Mouse (Mus musculus): ENCODE measurements at regions not wholly inside any gene's neighbourhood (a gene's known extent, or its start where the extent isn't known, plus 50 kb on each side); places are given as distances from the start of the nearest gene placed in this dataset.

DNA sequence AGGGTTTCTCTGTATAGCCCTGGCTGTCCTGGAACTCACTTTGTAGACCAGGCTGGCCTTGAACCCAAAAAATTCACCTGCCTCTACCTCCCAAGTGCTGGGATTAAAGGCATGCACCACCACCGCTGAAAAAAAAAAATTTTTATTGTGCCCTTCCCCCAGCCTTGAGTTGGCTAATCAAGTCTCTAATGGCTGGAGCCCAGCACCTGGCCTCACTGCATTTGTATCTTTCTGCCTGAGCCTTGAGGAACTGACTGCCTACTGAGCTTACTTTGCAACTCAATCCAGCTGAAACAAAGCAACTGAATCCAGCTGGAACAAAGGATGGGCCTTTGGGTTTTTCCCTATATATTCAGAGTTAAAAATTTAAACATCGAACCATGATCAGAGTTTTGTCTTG is 153.3 kb upstream of the Ccnh start:
- ATAC-seq (ENCODE audit: insufficient number of reproducible peaks, low FRiP score, low TSS enrichment), result no peak

DNA sequence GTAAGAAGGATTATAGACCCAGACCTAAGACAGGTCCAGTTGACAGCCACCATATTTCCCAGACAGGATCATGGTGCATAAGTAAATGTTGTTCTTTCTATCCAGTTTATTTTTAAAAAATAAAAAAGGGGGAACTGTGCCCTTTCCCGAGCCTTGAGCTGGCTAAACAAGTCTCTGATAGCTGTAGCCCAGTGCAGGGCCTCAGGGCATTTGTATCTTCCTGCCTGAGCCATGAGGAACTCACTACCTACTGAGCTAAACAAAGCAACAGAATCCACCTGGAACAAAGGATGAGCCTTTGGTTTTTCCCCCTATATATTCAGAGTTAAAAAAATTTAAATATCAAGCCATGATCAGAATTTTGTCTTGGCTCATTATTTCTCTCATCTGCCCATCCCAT is 152.4 kb upstream of the Ccnh start:
- ATAC-seq (ENCODE audit: insufficient number of reproducible peaks, low FRiP score, low TSS enrichment), result no peak

DNA sequence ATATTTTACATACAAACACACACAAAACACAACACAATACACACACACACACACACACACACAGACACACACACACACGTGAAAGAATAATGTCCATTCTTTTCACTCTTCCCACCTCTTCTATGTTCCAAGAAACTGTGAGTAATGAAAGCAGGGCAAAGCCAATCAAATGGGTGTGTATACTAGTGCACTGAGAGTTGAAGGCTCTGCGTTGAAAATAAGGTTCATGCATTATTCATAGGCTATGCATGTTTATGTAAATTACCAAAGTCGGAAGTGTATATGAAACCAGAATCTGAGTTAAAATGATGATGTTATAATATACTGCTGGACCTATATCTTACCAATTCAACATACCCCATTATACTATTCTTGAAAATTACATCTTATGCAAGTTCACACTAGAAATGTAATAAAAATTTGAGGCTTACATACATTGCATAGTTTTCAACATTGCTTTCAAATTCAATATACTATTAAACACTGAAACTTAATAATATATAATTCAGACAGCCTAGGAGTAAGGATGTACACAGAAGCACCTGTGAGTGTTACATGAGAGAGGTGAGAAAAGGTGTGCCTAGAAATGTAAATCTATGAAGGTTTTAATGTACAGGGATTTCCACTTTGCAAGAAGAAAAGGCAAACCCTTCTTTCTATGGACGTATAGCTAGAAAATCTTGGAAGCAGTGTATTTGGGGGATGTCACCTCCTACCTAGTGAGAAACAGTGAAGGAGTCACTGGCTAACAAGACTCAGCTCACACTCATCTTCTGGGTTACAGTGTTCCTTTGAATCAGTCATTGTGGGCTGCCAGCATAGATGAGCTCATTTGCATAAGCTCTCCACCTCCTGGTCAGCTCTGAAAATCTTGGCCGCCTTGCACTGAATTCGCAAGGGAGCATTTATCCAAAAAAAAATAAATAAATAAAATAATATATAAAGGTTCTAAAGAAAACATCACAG is 122.3 kb upstream of the Ccnh start:
- no peak for ATAC-seq (ENCODE audit: insufficient number of reproducible peaks, low FRiP score, low TSS enrichment)

DNA sequence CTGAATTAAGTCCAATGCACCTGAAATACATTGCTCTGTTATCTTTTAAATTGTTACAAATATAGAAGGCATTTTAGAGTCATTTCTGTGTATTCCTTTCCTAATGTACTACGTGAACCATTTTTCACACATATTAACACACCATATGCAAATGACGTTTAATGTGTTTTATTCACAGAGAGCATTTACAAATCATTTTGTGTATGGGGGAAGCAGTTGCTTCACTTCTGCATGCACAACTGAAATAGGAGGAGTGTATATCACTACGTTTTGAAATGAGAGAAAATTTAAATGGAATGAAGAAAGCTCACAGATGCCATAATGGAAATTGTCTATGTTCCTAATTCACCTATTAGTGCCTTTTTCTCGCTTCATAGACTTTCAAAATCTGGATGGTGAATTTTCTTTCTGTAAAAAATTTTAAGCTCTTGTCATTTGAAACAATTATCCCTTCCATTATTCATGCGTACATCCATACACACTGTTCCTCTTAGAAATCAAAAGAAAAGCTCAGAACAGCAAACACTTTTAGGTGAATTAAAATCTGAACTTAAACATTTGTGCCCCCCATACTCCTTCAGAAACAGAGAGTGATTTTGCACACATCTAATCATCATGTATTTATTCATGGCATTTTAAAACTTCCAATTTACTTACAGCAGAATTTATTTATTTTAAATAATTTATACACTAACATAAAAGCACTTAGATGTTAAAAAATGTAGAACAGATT is 121.5 kb upstream of the Ccnh start:
- no peak for ATAC-seq (ENCODE audit: insufficient number of reproducible peaks, low FRiP score, low TSS enrichment)

DNA sequence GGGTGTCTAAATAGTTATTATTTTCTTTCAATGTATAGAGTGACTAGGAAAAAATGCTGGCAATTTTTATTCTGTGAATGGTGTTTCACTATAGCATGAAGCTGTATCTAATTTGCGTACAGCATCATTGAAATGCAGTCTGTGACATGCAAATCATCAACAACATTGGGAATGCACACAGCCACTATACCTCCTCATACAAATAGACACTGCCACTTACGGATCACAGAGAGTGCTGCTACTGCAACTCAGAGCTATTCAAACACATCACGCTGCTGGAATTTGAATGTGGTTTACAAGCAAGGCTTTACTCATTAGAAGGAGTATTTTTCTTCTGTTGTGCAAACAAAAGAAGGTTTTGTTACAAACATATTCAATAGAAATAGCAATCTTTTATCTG is 120.8 kb upstream of the Ccnh start:
- ATAC-seq (ENCODE audit: insufficient number of reproducible peaks, low FRiP score, low TSS enrichment), result no peak

DNA sequence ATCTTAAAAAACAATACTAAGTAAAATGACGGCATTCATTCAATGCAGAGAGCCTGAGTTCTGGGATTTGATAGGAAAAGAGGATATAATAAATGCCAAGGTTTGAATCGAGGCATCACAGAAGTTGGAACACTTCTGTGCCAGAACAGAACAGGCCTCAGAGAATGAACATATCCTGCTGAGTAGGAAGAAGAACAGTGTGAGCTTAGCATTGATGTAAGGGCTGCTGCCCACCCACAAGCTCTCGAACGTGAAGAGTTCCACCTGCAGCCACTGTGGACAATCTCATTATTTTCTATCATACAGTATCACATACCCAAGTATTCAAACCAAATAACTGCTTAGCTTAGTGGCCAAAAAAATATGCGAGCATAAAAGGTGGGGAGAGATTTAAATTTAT is 105.9 kb upstream of the Ccnh start:
- ATAC-seq (ENCODE audit: insufficient number of reproducible peaks, low FRiP score, low TSS enrichment), result no peak

DNA sequence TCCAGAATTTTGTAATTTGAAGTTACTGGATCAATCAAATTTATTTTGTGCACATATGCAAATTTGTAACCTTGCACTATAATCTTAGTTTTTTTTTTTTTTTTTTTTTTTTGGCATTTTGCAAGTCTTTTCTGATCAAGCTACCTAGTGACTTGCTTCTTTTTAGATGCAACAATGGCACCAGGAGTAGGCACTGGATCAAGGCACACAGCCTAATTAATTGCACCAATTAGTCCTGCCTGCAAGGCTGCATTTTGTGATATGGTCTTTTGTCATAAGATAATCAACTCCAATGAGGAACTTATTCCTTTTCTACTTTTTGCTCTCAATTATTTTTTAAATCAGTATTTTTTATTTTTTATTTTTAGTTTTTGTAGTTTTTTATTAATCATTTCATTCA is 105.5 kb upstream of the Ccnh start:
- no peak for ATAC-seq (ENCODE audit: insufficient number of reproducible peaks, low FRiP score, low TSS enrichment)

DNA sequence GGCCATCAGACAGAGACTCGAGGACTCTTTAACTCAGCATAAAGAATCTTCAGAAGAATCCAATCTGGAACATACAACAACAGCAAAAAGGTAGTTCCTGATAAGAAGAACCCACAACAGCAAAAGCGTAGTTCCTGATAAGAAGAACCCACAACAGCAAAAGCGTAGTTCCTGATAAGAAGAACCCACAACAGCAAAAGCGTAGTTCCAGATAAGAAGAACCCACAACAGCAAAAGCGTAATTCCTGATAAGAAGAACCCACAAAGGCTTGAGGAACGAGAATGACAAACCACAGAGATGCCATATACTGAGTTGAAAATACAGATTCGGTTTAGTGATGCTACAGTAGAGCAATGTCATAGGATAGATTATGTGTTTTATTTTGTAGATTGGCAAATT is 93.0 kb upstream of the Ccnh start:
- ATAC-seq (ENCODE audit: insufficient number of reproducible peaks, low FRiP score, low TSS enrichment), result no peak

DNA sequence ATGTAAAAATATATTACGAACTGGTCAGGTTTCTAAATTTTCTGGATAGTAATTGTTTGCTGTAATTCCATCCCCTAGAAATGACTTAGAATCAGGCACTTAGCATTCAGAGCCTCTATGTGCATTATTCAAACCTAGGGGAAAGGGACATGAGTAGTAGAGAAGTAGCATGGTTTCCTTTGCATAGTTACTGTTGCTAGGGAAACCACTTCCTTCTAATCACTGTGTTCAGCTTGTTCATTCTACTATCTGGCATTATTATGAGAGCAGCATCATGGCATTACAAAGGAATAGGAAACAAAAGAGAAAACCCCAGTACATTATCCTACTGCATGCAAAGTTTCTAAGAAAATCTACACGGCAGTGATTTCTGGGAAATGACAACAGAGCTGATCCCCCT is 65.9 kb upstream of the Ccnh start:
- ATAC-seq (ENCODE audit: insufficient number of reproducible peaks, low FRiP score, low TSS enrichment), result no peak

DNA sequence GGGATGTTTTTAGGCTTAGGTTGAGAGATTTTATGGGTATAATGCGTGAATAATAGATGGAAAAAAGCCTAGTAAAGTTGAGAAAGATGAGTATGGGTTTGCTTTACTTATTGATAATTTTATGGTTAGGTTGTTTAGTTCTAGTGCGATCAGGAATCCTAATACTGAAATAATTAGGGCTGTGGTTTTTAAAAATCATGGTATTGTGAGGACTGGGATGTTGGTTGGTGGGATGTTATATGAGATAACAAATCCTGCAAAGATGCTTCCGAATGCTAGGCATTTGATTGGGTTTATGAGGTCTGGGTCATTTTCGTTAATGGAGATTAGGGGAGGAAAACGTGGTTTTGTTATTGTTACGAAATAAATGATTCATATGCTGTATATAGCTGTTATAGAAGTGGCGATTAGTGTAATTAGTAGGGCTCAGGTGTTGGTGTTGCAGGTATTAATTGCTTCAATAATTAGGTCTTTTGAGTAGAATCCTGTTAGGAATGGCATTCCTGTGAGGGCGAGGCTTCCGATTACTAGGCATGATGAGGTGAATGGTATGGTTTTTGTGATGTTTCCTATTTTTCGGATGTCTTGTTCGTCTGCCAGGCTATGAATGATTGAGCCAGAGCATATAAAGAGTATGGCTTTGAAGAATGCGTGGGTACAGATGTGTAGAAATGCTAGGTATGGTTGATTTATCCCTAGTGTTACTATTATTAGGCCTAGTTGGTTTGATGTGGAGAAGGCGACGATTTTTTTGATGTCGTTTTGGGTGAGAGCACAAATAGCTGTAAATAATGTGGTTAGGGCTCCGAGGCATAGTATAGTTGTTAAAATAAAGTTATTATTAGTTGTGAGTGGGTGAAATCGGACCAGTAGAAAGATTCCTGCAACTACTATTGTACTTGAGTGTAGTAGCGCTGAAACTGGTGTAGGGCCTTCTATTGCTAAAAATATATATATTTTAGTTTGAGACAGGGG is 62.3 kb upstream of the Ccnh start:
- ATAC-seq (ENCODE audit: insufficient number of reproducible peaks, low FRiP score, low TSS enrichment), result peak; percentile 100

DNA sequence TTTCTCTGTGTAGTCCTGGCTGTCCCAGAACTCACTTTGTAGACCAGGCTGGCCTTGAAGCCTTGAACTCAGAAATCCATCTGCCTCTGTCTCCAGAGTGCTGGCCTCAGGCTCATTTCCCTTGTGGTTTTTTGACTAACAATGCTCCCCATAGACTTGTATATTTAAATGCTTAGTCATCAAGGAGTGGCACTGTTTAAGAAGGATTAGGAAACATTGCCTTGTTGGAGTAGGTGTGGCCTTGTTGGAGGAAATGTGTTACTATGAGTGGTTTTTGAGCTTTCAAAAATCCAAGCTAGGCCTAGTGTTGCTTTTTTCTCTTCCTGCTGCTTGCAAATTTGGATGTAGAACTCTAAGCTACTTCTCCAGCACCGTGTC is 61.7 kb upstream of the Ccnh start:
- ATAC-seq (ENCODE audit: insufficient number of reproducible peaks, low FRiP score, low TSS enrichment), result no peak
